Mouse (Mus musculus): Measurements from ENCODE around the gene Rcvrn.

The Rcvrn gene

DNA sequence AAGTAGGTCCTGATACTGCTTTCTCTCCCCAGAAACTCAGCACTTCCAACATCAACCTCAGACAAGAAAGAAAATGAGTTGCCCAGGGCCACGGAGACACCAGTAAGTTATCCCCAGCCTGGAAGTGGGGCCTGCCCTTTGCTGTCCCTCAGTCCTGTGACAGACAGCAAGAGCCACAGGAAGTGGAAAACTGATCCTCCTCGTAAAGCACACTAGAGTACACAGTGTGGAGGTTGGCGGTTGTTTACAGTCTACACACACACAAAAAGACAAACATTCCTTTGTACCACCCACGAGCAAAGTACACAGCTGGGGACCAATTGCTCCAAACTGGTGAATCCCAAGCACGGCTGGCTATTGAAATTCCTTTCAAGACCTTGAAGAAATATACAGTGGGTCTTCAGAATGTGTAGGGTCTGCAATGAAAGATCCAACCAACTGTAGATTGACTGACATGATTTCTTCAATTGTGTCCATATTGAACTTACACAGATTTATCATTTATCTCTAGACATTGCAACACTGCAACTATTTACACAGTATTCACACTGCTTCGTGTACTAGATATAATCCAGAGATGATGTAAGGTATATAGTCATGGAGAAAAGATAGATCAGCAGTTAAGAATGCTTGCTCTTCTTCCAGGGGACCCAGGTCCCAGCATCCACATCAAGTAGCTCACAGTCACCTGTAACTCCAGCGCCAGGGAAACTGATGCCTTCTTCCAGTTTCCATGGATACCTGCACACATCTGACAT lies 27.5 kb downstream of the Rcvrn start:
- no peak for TF ChIP-seq NANOG (IDR thresholded peaks at IDR 0.05; ENCODE audit: borderline replicate concordance, low read length)
- no peak for TF ChIP-seq CTCF (conservative IDR thresholded peaks at IDR 0.05; ENCODE audit: low read length)
- TF ChIP-seq POU5F1 (IDR thresholded peaks at IDR 0.05; ENCODE audit: borderline replicate concordance, low read length), result no peak
- H3K4me3 ChIP-seq (replicated peaks; ENCODE audit: low read length), result no peak overlapping the region
- H3K36me3 ChIP-seq (ENCODE audit: insufficient read depth, low read length), result no peaks in the 10 kb centered on the region
- H3K9me3 ChIP-seq (ENCODE audit: low read length), result no peaks in the 10 kb centered on the region
- peaks cover 3% of the 10 kb centered on the region; the same call in 1 of the 2 replicates for H3K27me3 ChIP-seq (ENCODE audit: insufficient read depth, low read length)
- no peaks in the 10 kb centered on the region for H3K4me1 ChIP-seq (replicated peaks; ENCODE audit: low read depth, low read length)

DNA sequence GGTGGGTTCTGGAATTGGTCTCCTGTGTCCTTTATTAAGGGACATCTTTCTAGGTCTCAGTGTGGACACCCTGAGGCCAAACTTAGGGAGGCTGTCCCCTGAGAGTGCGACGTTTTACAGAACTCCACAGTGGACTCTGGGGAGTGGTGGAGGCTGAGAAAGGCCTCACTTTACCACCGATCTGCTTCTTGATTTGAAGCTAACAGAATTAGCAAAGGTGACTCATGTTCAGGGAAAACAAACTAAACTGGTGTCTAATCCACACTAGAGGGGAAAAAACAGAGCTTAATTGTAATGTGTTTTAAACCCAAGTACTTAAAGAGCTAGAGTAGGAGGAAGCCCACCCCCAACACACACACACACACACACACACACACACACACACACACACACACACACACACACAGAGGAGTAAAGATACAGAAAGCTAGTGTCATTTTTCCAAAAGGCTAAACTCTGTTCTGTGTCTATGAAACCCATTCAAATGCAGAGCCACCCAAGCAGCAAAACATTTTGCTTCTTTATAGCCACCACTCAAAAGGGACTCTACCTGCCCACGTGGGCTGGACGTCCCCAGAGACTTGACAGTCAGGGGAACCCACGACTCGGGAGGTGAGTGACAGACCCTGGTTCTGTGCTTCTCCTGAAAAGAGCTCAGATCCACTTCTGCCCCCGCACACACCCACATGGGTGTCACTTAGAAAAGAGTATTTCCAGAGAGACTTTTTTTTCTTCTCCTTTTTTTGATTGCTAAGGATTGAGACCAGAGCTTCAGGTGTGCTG lies 28.3 kb downstream of the Rcvrn start:
- no peaks in the 10 kb centered on the region for H3K4me1 ChIP-seq (replicated peaks; ENCODE audit: low read depth, low read length)
- H3K9me3 ChIP-seq (ENCODE audit: low read length), result no peaks in the 10 kb centered on the region
- H3K36me3 ChIP-seq (ENCODE audit: insufficient read depth, low read length), result no peaks in the 10 kb centered on the region
- no peak for TF ChIP-seq CTCF (conservative IDR thresholded peaks at IDR 0.05; ENCODE audit: low read length)
- no peak for TF ChIP-seq NANOG (IDR thresholded peaks at IDR 0.05; ENCODE audit: borderline replicate concordance, low read length)
- no peak for TF ChIP-seq POU5F1 (IDR thresholded peaks at IDR 0.05; ENCODE audit: borderline replicate concordance, low read length)
- H3K4me3 ChIP-seq (replicated peaks; ENCODE audit: low read length), result no peak overlapping the region
- peaks cover 3% of the 10 kb centered on the region; the same call in 1 of the 2 replicates for H3K27me3 ChIP-seq (ENCODE audit: insufficient read depth, low read length)

DNA sequence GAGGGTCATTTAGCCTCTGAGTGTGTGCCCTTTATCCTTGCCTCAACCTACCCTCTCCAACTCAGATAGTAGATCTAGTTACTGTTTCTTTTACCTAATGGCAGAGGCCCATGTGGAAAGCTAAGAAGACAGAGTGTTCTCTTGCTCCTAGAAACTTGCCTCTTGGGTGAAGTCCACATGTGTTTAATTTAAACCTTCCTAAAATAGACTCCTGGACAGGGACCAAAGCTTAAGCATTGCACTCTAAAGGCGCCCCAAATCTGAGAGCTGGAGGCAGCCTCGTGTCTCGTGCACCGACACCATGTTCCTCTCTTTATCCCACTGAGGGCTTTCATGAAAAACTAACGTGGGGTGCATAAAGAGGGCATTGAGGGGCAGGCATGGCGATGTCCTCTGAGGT lies 32.0 kb downstream of the Rcvrn start:
- peaks cover 3% of the 10 kb centered on the region; the same call in 1 of the 2 replicates for H3K27me3 ChIP-seq (ENCODE audit: insufficient read depth, low read length)
- H3K36me3 ChIP-seq (ENCODE audit: insufficient read depth, low read length), result no peaks in the 10 kb centered on the region
- H3K4me1 ChIP-seq (replicated peaks; ENCODE audit: low read depth, low read length), result no peaks in the 10 kb centered on the region
- no peaks in the 10 kb centered on the region for H3K9me3 ChIP-seq (ENCODE audit: low read length)
- TF ChIP-seq NANOG (IDR thresholded peaks at IDR 0.05; ENCODE audit: borderline replicate concordance, low read length) (no peak), CTCF (conservative IDR thresholded peaks at IDR 0.05; ENCODE audit: low read length) (no peak), POU5F1 (IDR thresholded peaks at IDR 0.05; ENCODE audit: borderline replicate concordance, low read length) (no peak)
- no peak overlapping the region for H3K4me3 ChIP-seq (replicated peaks; ENCODE audit: low read length)

GRCm38 (mm10) chr11:67728726-67729125 lies 33.6 kb downstream of the Rcvrn start:
- no peaks in the 10 kb centered on the region for H3K4me1 ChIP-seq (replicated peaks; ENCODE audit: low read depth, low read length)
- H3K27me3 ChIP-seq (ENCODE audit: insufficient read depth, low read length), result peaks cover 3% of the 10 kb centered on the region; the same call in 1 of the 2 replicates
- H3K9me3 ChIP-seq (ENCODE audit: low read length), result no peaks in the 10 kb centered on the region
- H3K4me3 ChIP-seq (replicated peaks; ENCODE audit: low read length), result no peak overlapping the region
- TF ChIP-seq POU5F1 (IDR thresholded peaks at IDR 0.05; ENCODE audit: borderline replicate concordance, low read length) (no peak), CTCF (conservative IDR thresholded peaks at IDR 0.05; ENCODE audit: low read length) (no peak), NANOG (IDR thresholded peaks at IDR 0.05; ENCODE audit: borderline replicate concordance, low read length) (no peak)
- H3K36me3 ChIP-seq (ENCODE audit: insufficient read depth, low read length), result no peaks in the 10 kb centered on the region

DNA sequence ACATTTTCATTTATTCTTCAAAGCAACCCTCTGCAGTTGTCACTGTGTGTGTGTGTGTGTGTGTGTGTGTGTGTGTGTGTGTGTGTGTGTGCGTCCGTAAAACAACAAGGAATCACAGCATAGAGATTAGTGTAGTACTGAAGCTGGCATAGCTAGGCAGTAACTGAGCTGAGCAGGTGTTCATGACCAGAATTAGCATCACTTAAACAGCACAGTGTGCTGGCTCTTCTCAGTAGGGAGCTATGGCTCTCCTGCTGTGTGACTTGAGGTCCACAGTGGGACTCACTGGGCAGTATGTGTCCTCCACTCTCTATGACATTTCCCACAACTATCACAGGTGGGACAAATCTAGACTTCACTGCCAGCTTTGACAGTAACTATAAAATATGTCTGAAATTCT lies 35.9 kb downstream of the Rcvrn start:
- H3K27me3 ChIP-seq (ENCODE audit: insufficient read depth, low read length), result peaks cover 3% of the 10 kb centered on the region; the same call in 1 of the 2 replicates
- H3K9me3 ChIP-seq (ENCODE audit: low read length), result no peaks in the 10 kb centered on the region
- no peak for TF ChIP-seq NANOG (IDR thresholded peaks at IDR 0.05; ENCODE audit: borderline replicate concordance, low read length)
- no peak for TF ChIP-seq CTCF (conservative IDR thresholded peaks at IDR 0.05; ENCODE audit: low read length)
- no peak for TF ChIP-seq POU5F1 (IDR thresholded peaks at IDR 0.05; ENCODE audit: borderline replicate concordance, low read length)
- no peak overlapping the region for H3K4me3 ChIP-seq (replicated peaks; ENCODE audit: low read length)
- H3K4me1 ChIP-seq (replicated peaks; ENCODE audit: low read depth, low read length), result no peaks in the 10 kb centered on the region
- no peaks in the 10 kb centered on the region for H3K36me3 ChIP-seq (ENCODE audit: insufficient read depth, low read length)

GRCm38 (mm10) chr11:67733726-67734125 lies 38.6 kb downstream of the Rcvrn start:
- H3K9me3 ChIP-seq (ENCODE audit: low read length), result no peaks in the 10 kb centered on the region
- TF ChIP-seq POU5F1 (IDR thresholded peaks at IDR 0.05; ENCODE audit: borderline replicate concordance, low read length) (no peak), NANOG (IDR thresholded peaks at IDR 0.05; ENCODE audit: borderline replicate concordance, low read length) (no peak)
- H3K4me3 ChIP-seq (replicated peaks; ENCODE audit: low read length), result no peak overlapping the region
- H3K36me3 ChIP-seq (ENCODE audit: insufficient read depth, low read length), result no peaks in the 10 kb centered on the region
- H3K4me1 ChIP-seq (replicated peaks; ENCODE audit: low read depth, low read length), result no peaks in the 10 kb centered on the region
- no peaks in the 10 kb centered on the region for H3K27me3 ChIP-seq (ENCODE audit: insufficient read depth, low read length)

DNA sequence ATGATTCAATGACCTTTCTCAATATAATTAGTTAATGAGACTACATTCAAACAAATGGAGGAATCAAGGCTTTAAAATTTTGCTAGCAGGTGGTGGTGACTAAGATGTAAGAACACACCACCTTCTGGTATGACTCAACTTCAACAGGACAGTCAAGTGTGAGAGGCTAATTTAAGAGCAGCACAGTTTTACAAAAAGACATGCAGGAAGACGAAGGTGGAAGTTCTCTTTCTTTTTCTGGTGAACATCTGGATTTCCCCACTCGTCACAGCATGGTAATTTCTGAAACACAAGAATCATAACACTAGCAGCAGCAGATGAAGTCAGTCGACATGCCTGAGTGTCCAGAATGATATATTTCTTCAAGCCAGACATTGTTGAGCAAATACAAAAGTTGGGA lies 39.5 kb downstream of the Rcvrn start:
- Histone ChIP-seq H3K9me3 (ENCODE audit: low read length) (no peaks in the 10 kb centered on the region), H3K4me1 (replicated peaks; ENCODE audit: low read depth, low read length) (no peaks in the 10 kb centered on the region), H3K27me3 (ENCODE audit: insufficient read depth, low read length) (no peaks in the 10 kb centered on the region), H3K36me3 (ENCODE audit: insufficient read depth, low read length) (no peaks in the 10 kb centered on the region), H3K4me3 (replicated peaks; ENCODE audit: low read length) (no peak overlapping the region)
- no peak for TF ChIP-seq POU5F1 (IDR thresholded peaks at IDR 0.05; ENCODE audit: borderline replicate concordance, low read length)
- no peak for TF ChIP-seq NANOG (IDR thresholded peaks at IDR 0.05; ENCODE audit: borderline replicate concordance, low read length)
- no peak for TF ChIP-seq CTCF (conservative IDR thresholded peaks at IDR 0.05; ENCODE audit: low read length)

DNA sequence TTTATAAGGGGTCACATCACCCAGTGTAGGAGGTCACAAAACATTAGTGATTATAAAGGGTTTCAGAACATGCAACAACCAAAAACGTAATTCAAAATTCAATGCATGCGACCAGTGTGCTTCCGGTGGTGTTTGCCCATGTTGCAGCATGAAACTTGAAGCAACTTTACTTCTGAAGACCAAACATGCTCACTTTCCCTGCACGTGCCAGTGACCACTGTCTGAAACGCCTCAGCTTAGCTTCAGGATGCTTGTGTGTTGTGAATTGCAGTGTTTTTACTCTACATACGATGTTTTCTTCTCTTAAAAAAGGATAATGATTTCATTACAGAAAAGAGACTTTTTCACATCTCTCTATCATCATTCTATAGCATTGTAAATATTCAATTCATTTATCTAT lies 43.2 kb downstream of the Rcvrn start:
- Histone ChIP-seq H3K4me1 (replicated peaks; ENCODE audit: low read depth, low read length) (no peaks in the 10 kb centered on the region), H3K27me3 (ENCODE audit: insufficient read depth, low read length) (no peaks in the 10 kb centered on the region), H3K4me3 (replicated peaks; ENCODE audit: low read length) (no peak overlapping the region), H3K9me3 (ENCODE audit: low read length) (no peaks in the 10 kb centered on the region), H3K36me3 (ENCODE audit: insufficient read depth, low read length) (no peaks in the 10 kb centered on the region)
- TF ChIP-seq NANOG (IDR thresholded peaks at IDR 0.05; ENCODE audit: borderline replicate concordance, low read length) (no peak), POU5F1 (IDR thresholded peaks at IDR 0.05; ENCODE audit: borderline replicate concordance, low read length) (no peak), CTCF (conservative IDR thresholded peaks at IDR 0.05; ENCODE audit: low read length) (no peak)

Data from E14TG2a.4 (cell line).